ENCODE assay signal across 14 mouse cellular contexts in genomic region chr8:120089511-120089910, GRCm38 (mm10).
"Had no signal": no experiment of that assay in that cellular context is flagged by ENCODE, and none has a peak within 500 bp of the region (broad histone marks: within the 10 kb centered on the region; RNA-seq: fewer than 3 reads in every experiment).

No protein-coding gene starts in this region.

- H3K9me3 ChIP-seq: liver, embryonic 12.5 days; midbrain, embryonic 13.5 days; midbrain, embryonic 15.5 days; neural tube, embryonic 12.5 days had no signal

- DNase-seq: lung, embryonic 14.5 days; lung, postnatal 14 days; lung, postnatal 36 days; right cerebral cortex, postnatal 14 days; thymus, adult 2 months; thymus, postnatal 14 days; thymus, postnatal 36 days had no signal

- H3K9ac ChIP-seq: liver, embryonic 12.5 days; liver, embryonic 14.5 days; lung, embryonic 14.5 days; midbrain, embryonic 13.5 days; midbrain, embryonic 15.5 days; neural tube, embryonic 12.5 days had no signal

- H3K4me2 ChIP-seq: liver, embryonic 12.5 days; lung, embryonic 14.5 days; midbrain, embryonic 11.5 days; midbrain, embryonic 13.5 days; midbrain, embryonic 15.5 days; neural tube, embryonic 12.5 days had no signal

- H3K4me3 ChIP-seq: liver, embryonic 12.5 days; megakaryocyte, embryonic 14.5 days; midbrain, embryonic 13.5 days; midbrain, embryonic 15.5 days; neural tube, embryonic 12.5 days had no signal

- H3K27ac ChIP-seq: liver, embryonic 12.5 days; liver, embryonic 14.5 days; midbrain, embryonic 13.5 days; midbrain, embryonic 15.5 days; neural tube, embryonic 12.5 days had no signal

- ATAC-seq: liver, embryonic 12.5 days; midbrain, embryonic 13.5 days; midbrain, embryonic 15.5 days had no signal

- H3K4me1 ChIP-seq: midbrain, embryonic 13.5 days; midbrain, embryonic 15.5 days; neural tube, embryonic 12.5 days had no signal

- H3K27me3 ChIP-seq: liver, embryonic 12.5 days; megakaryocyte, embryonic 14.5 days; midbrain, embryonic 13.5 days; midbrain, embryonic 15.5 days; neural tube, embryonic 12.5 days had no signal
